Mouse (Mus musculus) embryonic stem cell, embryonic (primary cell): ENCODE results near the gene Tex26.

Experiments used
- CTCF ChIA-PET, 4 experiments: fragments of 300-600 bp in 2 of 4; fragments of 350-600 bp in 2 of 4; sonication (Branson Sonifier 250); formaldehyde crosslinking; loops; one replicate each; lab custom pipeline; 2022; ENCODE audit warnings: inconsistent platforms in 2 of 4; lab: Charles Lee
- POLR2A ChIA-PET, 4 experiments: fragments of 300-600 bp in 2 of 4; fragments of 350-600 bp in 2 of 4; sonication (Branson Sonifier 250); formaldehyde crosslinking; loops; one replicate each; lab custom pipeline; 2022; ENCODE audit warnings: antibody characterized with exemption in 4 of 4, inconsistent platforms in 1 of 4; lab: Charles Lee

Tex26 gene

GRCm38 (mm10) chr5:149439531-149440179, at the start of gene Tex26:
Gene Tex26 (plus strand): TSS chr5:149439660.
- ChIA-PET POLR2A (interaction anchor here in 3 of 4 experiments (0.6 to 1.5 kb wide), 9 partner anchors 12 to 588 kb away, joined by 3 to 5 read pairs (median 3); no protein-coding TSS in a partner anchor), CTCF (interaction anchor here in 3 of 4 experiments (0.7 to 1.5 kb wide), 9 partner anchors 12 to 1146 kb away, joined by 3 to 6 read pairs (median 3); partner anchors contain the start of gene Medag (in 1 of the 3))

- POLR2A ChIA-PET, result no interaction called here
- CTCF ChIA-PET, result interaction anchor here in 2 of 4 experiments (0.8 to 0.9 kb wide), 2 partner anchors 16 kb away, joined by 3 read pairs; no protein-coding TSS in a partner anchor
Measured at GRCm38 (mm10) chr5:149391574-149392375, 47.7 kb upstream of the Tex26 start.

DNA sequence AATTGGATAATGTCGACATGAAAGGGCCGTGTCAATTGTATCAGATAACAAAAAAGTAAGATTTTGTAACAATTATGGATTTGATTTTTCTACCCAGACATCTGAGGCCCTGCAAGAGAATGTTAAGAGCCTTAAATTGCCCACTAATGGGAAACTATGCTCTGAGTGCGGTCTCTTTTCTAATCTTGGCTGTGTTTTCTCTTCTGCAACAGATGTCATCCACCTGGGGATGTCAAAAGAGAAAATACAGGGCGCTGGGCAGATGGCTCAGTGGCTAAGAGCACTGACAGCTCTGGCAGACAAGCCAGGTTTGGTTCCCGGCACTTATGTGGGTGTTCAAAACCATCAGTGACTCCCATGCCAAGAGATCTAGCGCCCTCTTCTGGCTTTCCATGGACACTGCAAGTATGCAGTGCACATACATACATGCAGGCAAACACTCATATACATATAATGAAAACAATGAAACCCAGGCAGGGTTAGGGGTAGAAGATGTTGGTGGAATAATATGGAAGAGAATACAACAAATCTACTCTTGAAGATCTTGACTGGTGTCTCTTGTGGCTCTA, 47.0 kb upstream of the Tex26 start:
- CTCF ChIA-PET, result no interaction called here
- POLR2A ChIA-PET, result no interaction called here

DNA sequence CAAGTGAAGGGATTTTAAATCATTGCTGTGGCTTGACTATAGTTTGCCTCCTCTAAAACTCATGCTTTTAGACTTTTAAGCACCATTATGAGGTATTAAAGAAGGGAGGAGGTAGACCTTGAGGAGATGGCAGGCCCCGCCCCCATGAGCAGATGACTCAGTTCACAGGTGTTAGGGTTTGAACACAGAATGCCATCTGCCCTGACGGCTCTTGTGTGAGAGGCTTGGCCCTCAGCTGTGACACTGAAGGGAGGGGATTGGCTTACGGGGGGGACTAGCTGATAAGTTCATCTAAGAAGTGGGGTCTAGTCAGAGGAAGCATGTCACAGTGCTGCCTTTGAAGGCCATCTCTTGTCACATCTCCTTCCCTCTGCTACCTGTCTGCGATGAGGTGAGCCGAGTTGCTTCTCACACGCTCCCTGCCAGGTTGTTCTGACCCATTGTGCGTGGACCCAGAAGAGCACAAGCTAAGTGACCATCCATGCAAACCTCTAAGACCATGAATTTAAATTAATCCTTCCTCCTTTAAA, 37.9 kb upstream of the Tex26 start:
- CTCF ChIA-PET, result interaction anchor here in 2 of 4 experiments (0.6 to 1.9 kb wide), 2 partner anchors 16 to 25 kb away, joined by 3 to 5 read pairs; no protein-coding TSS in a partner anchor
- POLR2A ChIA-PET, result interaction anchor here in 1 of 4 experiments (1.4 kb wide), 1 partner anchor 10 kb away, joined by 5 read pairs; the partner anchor contains the start of gene Medag

- ChIA-PET POLR2A (no interaction called here), CTCF (interaction anchor here in 2 of 4 experiments (1.9 to 2.9 kb wide), 2 partner anchors 26 kb away, joined by 5 to 8 read pairs; no protein-coding TSS in a partner anchor)
Measured at GRCm38 (mm10) chr5:149402029-149402428, 37.4 kb upstream of the Tex26 start.

DNA sequence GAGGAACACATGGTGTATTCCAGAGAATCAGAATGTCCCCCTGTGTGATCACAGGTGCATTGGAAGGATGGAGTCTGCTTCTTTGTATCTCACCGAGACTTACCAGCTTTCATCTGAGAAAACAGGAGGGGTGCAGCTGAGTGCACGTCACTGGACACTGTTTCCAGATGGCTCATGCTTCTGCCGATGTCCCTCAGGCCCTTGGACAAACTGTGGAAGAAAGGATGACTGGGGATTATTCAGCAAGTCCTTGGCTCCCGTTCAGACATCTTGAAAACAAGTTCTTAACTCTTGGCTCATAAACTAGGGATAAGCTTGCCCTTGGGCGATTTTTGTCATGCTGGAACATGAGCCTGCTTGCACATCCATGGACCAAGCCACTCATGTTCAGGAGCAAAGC, 36.1 kb upstream of the Tex26 start:
- POLR2A ChIA-PET, result interaction anchor here in 2 of 4 experiments (0.6 to 0.7 kb wide), 2 partner anchors 372 to 443 kb away, joined by 3 to 4 read pairs; no protein-coding TSS in a partner anchor
- CTCF ChIA-PET, result interaction anchor here (0.5 to 2.9 kb wide), 7 partner anchors 14 to 302 kb away, joined by 3 to 8 read pairs (median 4); no protein-coding TSS in a partner anchor

GRCm38 (mm10) chr5:149404710-149405109, 34.8 kb upstream of the Tex26 start:
- POLR2A ChIA-PET, result interaction anchor here in 1 of 4 experiments (0.6 kb wide), 1 partner anchor 115 kb away, joined by 4 read pairs; no protein-coding TSS in a partner anchor
- CTCF ChIA-PET, result interaction anchor here in 3 of 4 experiments (0.6 to 2.9 kb wide), 6 partner anchors 24 to 303 kb away, joined by 3 to 8 read pairs (median 4); no protein-coding TSS in a partner anchor

DNA sequence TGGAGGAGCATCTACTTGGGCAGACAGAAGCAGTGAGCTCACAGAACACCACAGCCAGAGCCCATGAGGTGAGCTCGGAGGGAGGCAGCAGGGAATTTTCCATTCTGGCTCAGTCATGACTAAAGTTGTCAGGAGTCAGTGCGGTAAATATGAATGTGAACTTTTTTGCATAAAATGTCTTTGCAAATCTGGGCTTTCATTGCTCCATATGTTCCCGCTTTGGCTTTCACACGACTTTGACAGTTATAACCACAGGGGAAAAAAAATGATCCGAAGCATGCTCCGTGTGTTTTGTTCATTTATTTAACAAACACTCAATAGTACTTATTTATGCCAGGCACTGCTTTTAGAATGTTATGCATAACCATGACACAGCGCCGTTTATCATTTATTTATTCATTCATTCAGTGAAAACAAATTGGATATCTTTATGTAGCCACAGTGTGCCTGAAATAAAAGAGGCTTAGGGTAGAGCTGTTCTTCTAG, 32.6 kb upstream of the Tex26 start:
- CTCF ChIA-PET, result interaction anchor here in 2 of 4 experiments (0.9 kb wide), 3 partner anchors 11 to 56 kb away, joined by 3 to 4 read pairs (median 3); no protein-coding TSS in a partner anchor
- POLR2A ChIA-PET, result no interaction called here

GRCm38 (mm10) chr5:149409502-149409901, 30.0 kb upstream of the Tex26 start:
- POLR2A ChIA-PET, result interaction anchor here in 1 of 4 experiments (0.7 kb wide), 1 partner anchor 479 kb away, joined by 3 read pairs; no protein-coding TSS in a partner anchor
- CTCF ChIA-PET, result no interaction called here

DNA sequence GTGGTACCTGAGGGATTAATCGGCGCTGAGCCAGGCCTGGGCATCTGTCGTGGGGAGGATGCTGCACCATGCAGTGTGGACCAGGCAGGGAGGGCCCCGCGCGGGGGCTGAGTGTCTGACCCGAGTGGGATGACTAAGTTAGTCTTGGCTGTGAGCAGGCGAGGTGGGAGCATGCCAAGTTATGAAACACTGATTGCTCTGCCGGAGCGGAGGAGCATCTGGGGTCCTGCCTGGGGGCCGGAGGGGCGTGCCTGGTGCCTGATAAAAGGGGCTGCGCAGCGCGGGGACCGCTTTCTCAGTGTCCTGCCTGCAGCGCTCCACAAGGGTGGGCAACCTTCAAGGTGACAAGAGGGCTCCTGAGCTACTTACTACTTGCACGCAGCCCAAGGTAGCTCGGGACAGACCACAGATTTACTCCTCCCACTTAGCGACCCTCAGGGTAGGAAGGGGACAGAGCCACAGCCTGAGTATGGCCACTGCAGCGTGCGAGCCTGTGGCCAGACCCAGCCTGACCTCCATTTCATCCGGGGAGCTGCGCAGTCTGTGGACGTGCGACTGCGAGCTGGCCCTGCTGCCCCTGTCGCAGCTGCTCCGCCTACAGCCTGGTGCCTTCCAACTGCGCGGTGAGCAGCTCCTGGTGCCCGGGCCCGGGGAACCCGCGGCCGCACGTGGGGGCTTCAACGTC, 27.8 kb upstream of the Tex26 start, which contains the start of gene Medag:
TSS of gene Medag (plus strand) at position 241 of the 685 bp plus-strand sequence.
- ChIA-PET CTCF (interaction anchor here (0.5 to 2.1 kb wide), 14 partner anchors 28 to 405 kb away, joined by 3 to 8 read pairs (median 3); no protein-coding TSS in a partner anchor), POLR2A (interaction anchor here in 3 of 4 experiments (0.5 to 1.2 kb wide), 8 partner anchors 9 to 555 kb away, joined by 3 to 6 read pairs (median 3); no protein-coding TSS in a partner anchor)

DNA sequence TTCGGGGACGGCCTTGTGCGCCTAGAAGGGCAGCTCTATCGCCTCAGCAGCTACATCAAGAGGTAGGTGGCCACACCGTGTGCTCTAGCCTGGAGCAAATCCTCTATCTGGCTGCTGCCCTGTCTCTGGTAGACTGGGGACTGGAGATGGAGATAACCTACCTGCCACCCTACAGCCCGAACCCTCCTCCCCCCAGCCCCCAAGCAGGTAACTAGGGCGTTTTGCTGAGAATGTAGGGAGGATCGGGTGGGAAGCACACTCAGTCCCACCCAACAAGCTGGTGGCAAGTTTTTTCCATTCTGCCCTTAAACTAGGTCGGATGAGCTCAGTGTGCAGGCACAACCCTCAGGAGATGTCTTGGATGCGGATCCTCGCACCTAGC, 27.3 kb upstream of the Tex26 start:
- ChIA-PET POLR2A (interaction anchor here (0.5 to 1.5 kb wide), 6 partner anchors 12 to 556 kb away, joined by 3 to 5 read pairs (median 3); no protein-coding TSS in a partner anchor), CTCF (interaction anchor here (0.5 to 2.1 kb wide), 12 partner anchors 28 to 404 kb away, joined by 3 to 8 read pairs (median 4); no protein-coding TSS in a partner anchor)

DNA sequence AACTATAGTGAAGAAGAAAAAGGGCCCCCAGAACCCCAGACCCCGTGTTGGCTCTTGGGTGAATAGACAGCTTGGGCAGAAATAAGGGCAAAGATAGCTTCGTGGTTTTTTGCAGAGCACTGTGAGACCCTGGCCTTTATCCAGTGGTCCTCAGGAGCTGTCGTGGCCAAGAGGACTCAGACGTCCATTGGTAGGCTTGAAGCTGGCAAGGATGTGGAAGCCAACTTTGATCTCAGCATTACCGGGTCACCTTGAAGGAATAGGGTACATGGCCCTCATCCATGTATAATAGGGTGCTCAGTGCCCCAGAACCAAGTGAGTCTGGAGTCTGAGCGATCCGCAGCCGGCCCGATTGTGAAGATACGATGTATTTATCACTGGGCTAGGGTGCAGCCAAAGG, 26.8 kb upstream of the Tex26 start:
- POLR2A ChIA-PET, result interaction anchor here (0.6 to 1.5 kb wide), 4 partner anchors 37 to 671 kb away, joined by 3 to 4 read pairs (median 4); no protein-coding TSS in a partner anchor
- CTCF ChIA-PET, result interaction anchor here (0.6 to 1.3 kb wide), 7 partner anchors 37 to 403 kb away, joined by 3 to 6 read pairs (median 3); no protein-coding TSS in a partner anchor

GRCm38 (mm10) chr5:149414369-149415167, 24.9 kb upstream of the Tex26 start:
- POLR2A ChIA-PET, result no interaction called here
- CTCF ChIA-PET, result no interaction called here

GRCm38 (mm10) chr5:149417381-149417780, 22.1 kb upstream of the Tex26 start:
- CTCF ChIA-PET, result interaction anchor here (0.6 to 2.0 kb wide), 10 partner anchors 10 to 297 kb away, joined by 3 to 7 read pairs (median 4); no protein-coding TSS in a partner anchor
- POLR2A ChIA-PET, result no interaction called here

GRCm38 (mm10) chr5:149426525-149426924, 12.9 kb upstream of the Tex26 start:
- ChIA-PET CTCF (interaction anchor here in 2 of 4 experiments (0.7 to 1.2 kb wide), 3 partner anchors 8 to 284 kb away, joined by 3 to 6 read pairs (median 3); no protein-coding TSS in a partner anchor), POLR2A (no interaction called here)
